ENCODE assay signal across 8 mouse cellular contexts in the genomic region with DNA sequence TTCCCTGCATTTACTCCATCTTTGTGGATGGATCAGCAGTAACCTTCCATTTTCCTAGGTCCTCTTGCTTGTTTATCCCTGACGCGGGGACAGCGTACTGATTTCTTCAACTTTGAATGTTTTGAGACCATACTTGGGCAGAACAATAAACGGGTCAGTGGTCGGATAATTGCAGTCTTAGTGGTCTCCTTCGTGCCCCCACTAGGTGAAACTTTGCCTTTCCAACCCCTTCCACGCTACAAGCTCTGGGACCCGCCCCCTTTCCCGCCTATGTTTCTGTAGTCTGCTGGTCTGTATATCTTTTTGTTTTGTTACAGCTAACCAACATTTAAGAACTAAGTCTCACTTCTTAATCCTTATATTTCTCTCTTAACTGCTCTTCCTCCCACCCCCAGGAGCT. TPM values are rescaled to one million over a fixed set of nuclear protein-coding genes. Genes with fewer than 3 reads are reported as not detected.
DNase-seq lines count a peak whose midpoint lies in the region; ATAC-seq and TF ChIP-seq lines count a peak whose summit lies in the region.

No protein-coding gene starts in this region.

- no peaks in the 10 kb centered on the region for H3K4me1 ChIP-seq in kidney, embryonic 16.5 days (ENCODE audit: insufficient read depth, low read length)
- no peaks in the 10 kb centered on the region; the same call in 1 of the 2 replicates for H3K4me1 ChIP-seq in G1E (ENCODE audit: insufficient read depth, low read depth, low read length)
- H3K4me1 ChIP-seq in embryonic facial prominence, embryonic 12.5 days = no peaks in the 10 kb centered on the region
- H3K4me1 ChIP-seq in limb, embryonic 13.5 days = no peaks in the 10 kb centered on the region
- H3K4me1 ChIP-seq in stomach, postnatal 0 days (replicated peaks; ENCODE audit: control insufficient read depth, insufficient read depth) = no peaks in the 10 kb centered on the region

- H3K27me3 ChIP-seq in kidney, embryonic 16.5 days (ENCODE audit: insufficient read depth, low read length) = no peaks in the 10 kb centered on the region; the same call in 1 of the 2 replicates
- H3K27me3 ChIP-seq in G1E (ENCODE audit: insufficient read depth, low read length) = no peaks in the 10 kb centered on the region
- no peaks in the 10 kb centered on the region for H3K27me3 ChIP-seq in embryonic facial prominence, embryonic 12.5 days
- peaks cover 17% of the 10 kb centered on the region; the same call in 1 of the 2 replicates for H3K27me3 ChIP-seq in limb, embryonic 13.5 days
- no peaks in the 10 kb centered on the region for H3K27me3 ChIP-seq in stomach, postnatal 0 days (ENCODE audit: control insufficient read depth, insufficient read depth, low read length)

- no peak for TF ChIP-seq CTCF in G1E (IDR thresholded peaks at IDR 0.05; ENCODE audit: low read depth, low read length)
- TF ChIP-seq CTCF in stomach, postnatal 0 days (IDR thresholded peaks at IDR 0.05; ENCODE audit: low read depth) = no peak

- H3K9ac ChIP-seq in kidney, embryonic 16.5 days (replicated peaks; ENCODE audit: low read length) = peak overlapping the region; percentile 79
- H3K9ac ChIP-seq in embryonic facial prominence, embryonic 12.5 days = peak overlapping the region; percentile 70
- H3K9ac ChIP-seq in limb, embryonic 13.5 days = peak overlapping the region; percentile 73
- H3K9ac ChIP-seq in stomach, postnatal 0 days (ENCODE audit: low read length) = peak overlapping the region; percentile 66

- TF ChIP-seq EP300 in stomach, postnatal 0 days (optimal IDR thresholded peaks at IDR 0.05) = no peak

- peak overlapping the region; percentile 62 for H3K4me3 ChIP-seq in kidney, embryonic 16.5 days (ENCODE audit: low read length)
- H3K4me3 ChIP-seq in G1E (ENCODE audit: low read depth, low read length) = peak overlapping the region; percentile 75
- peak overlapping the region; percentile 51 for H3K4me3 ChIP-seq in embryonic facial prominence, embryonic 12.5 days
- H3K4me3 ChIP-seq in limb, embryonic 13.5 days = peak overlapping the region; percentile 55
- H3K4me3 ChIP-seq in stomach, postnatal 0 days (ENCODE audit: low read depth, low read length) = peak overlapping the region; percentile 42

- H3K9me3 ChIP-seq in kidney, embryonic 16.5 days (ENCODE audit: low read length) = no peaks in the 10 kb centered on the region
- H3K9me3 ChIP-seq in G1E (replicated peaks) = no peaks in the 10 kb centered on the region
- no peaks in the 10 kb centered on the region for H3K9me3 ChIP-seq in embryonic facial prominence, embryonic 12.5 days
- no peaks in the 10 kb centered on the region for H3K9me3 ChIP-seq in limb, embryonic 13.5 days
- no peaks in the 10 kb centered on the region for H3K9me3 ChIP-seq in stomach, postnatal 0 days (ENCODE audit: control insufficient read depth, low read length)

- H3K27ac ChIP-seq in kidney, embryonic 16.5 days (ENCODE audit: low read length) = peak overlapping the region; percentile 96; the same call in 1 of the 2 replicates
- peak overlapping the region; percentile 92; the same call in 1 of the 2 replicates for H3K27ac ChIP-seq in embryonic facial prominence, embryonic 12.5 days
- no peak overlapping the region for H3K27ac ChIP-seq in limb, embryonic 13.5 days
- H3K27ac ChIP-seq in stomach, postnatal 0 days (replicated peaks) = no peak overlapping the region

- DNase-seq in kidney, adult 18-20 months = no peak
- no peak for DNase-seq in G1E (ENCODE audit: low spot score)
- DNase-seq in stomach, postnatal 0 days (ENCODE audit: low spot score) = peak; percentile 14
- no peak for DNase-seq in ovary, postnatal 36 days (ENCODE audit: low spot score)

- ATAC-seq in kidney, embryonic 16.5 days (ENCODE audit: low FRiP score, low TSS enrichment) = no peak
- ATAC-seq in G1E (ENCODE audit: extremely low read depth, insufficient number of reproducible peaks, low FRiP score, poor library complexity, severe bottlenecking) = no peak
- ATAC-seq in embryonic facial prominence, embryonic 12.5 days (ENCODE audit: insufficient number of reproducible peaks, insufficient read depth, low FRiP score, low TSS enrichment) = no peak
- no peak for ATAC-seq in limb, embryonic 13.5 days (ENCODE audit: low FRiP score, low read depth)
- ATAC-seq in stomach, postnatal 0 days (ENCODE audit: low FRiP score, low TSS enrichment) = no peak
- no peak for ATAC-seq in activated CD4-positive, CD25-positive, alpha-beta regulatory T cell, adult 4 months

- peak overlapping the region; percentile 55 for H3K4me2 ChIP-seq in kidney, embryonic 16.5 days (replicated peaks; ENCODE audit: low read depth, low read length)
- H3K4me2 ChIP-seq in embryonic facial prominence, embryonic 12.5 days (replicated peaks) = peak overlapping the region; percentile 55
- peak overlapping the region; percentile 73 for H3K4me2 ChIP-seq in limb, embryonic 13.5 days (replicated peaks)
- H3K4me2 ChIP-seq in stomach, postnatal 0 days (replicated peaks; ENCODE audit: low read depth) = peak overlapping the region; percentile 57

- H3K36me3 ChIP-seq in kidney, embryonic 16.5 days (ENCODE audit: insufficient read depth, low read length) = no peaks in the 10 kb centered on the region
- peaks cover 3% of the 10 kb centered on the region for H3K36me3 ChIP-seq in G1E (replicated peaks)
- no peaks in the 10 kb centered on the region for H3K36me3 ChIP-seq in embryonic facial prominence, embryonic 12.5 days
- H3K36me3 ChIP-seq in limb, embryonic 13.5 days = no peaks in the 10 kb centered on the region
- H3K36me3 ChIP-seq in stomach, postnatal 0 days (ENCODE audit: control insufficient read depth, insufficient read depth, low read length) = no peaks in the 10 kb centered on the region

- 29% methylated on average over 9 of the region's 9 CpGs for WGBS in kidney, embryonic 16.5 days
- 19% methylated on average over 9 of the region's 9 CpGs for WGBS in embryonic facial prominence, embryonic 12.5 days
- 23% methylated on average over 9 of the region's 9 CpGs for WGBS in limb, embryonic 13.5 days
- 11% methylated on average over 9 of the region's 9 CpGs for whole genome bisulfite sequencing in stomach, postnatal 0 days

RNA-seq across cellular contexts. Expression of a gene that starts 3.8 kb away (rescaled TPM):
- 52.4 and 54.2 TPM in 2 replicates for polyA plus RNA-seq in kidney, embryonic 16.5 days (2015; fragmentation: Nextera tagmentation; extraction: Ambion mirVana)
- 382 and 423 TPM in 2 replicates for total RNA-seq in G1E (2014; fragmentation: Nextera tagmentation)
- total RNA-seq in G1E (2017) = 92.4 and 115 TPM in 2 replicates
- 24.4 and 29.6 TPM in 2 replicates for polyA plus RNA-seq in G1E (2012)
- polyA plus RNA-seq in embryonic facial prominence, embryonic 12.5 days (2016; fragmentation: Nextera tagmentation; extraction: Ambion mirVana) = 72.6 and 74.5 TPM in 2 replicates
- polyA plus RNA-seq in limb, embryonic 13.5 days (2015; fragmentation: Nextera tagmentation; extraction: Ambion mirVana) = 53.5 and 53.9 TPM in 2 replicates
- polyA plus RNA-seq in stomach, postnatal 0 days (2015; fragmentation: Nextera tagmentation; extraction: Ambion mirVana) = 12.4 and 15.2 TPM in 2 replicates
- polyA plus RNA-seq in activated CD4-positive, CD25-positive, alpha-beta regulatory T cell, adult 4 months (2017; shearing (Covaris generic)) = 10 to 100 TPM; 45.3 to 56.5 TPM

Comparison
In these comparisons a context has a peak if more than half of its experiments do, and no peak if none do; other contexts are left out.
1. H3K27ac ChIP-seq: peak in kidney, embryonic 16.5 days (single experiment) and embryonic facial prominence, embryonic 12.5 days (single experiment); none in limb, embryonic 13.5 days (single experiment) and stomach, postnatal 0 days (single experiment).
2. Peak in every context shown above with its lines, with median percentiles within 50 percentile points of each other: H3K4me2 ChIP-seq, H3K4me3 ChIP-seq and H3K9ac ChIP-seq.